Mouse (Mus musculus) spleen, adult 12 weeks (tissue): ENCODE data around the gene Dclk3.

Source experiments
- DNase-seq: peaks from one replicate; pipeline ENCODE4 v3.0.0; 2022; ENCODE audit warnings: low spot score

The Dclk3 gene

DNA sequence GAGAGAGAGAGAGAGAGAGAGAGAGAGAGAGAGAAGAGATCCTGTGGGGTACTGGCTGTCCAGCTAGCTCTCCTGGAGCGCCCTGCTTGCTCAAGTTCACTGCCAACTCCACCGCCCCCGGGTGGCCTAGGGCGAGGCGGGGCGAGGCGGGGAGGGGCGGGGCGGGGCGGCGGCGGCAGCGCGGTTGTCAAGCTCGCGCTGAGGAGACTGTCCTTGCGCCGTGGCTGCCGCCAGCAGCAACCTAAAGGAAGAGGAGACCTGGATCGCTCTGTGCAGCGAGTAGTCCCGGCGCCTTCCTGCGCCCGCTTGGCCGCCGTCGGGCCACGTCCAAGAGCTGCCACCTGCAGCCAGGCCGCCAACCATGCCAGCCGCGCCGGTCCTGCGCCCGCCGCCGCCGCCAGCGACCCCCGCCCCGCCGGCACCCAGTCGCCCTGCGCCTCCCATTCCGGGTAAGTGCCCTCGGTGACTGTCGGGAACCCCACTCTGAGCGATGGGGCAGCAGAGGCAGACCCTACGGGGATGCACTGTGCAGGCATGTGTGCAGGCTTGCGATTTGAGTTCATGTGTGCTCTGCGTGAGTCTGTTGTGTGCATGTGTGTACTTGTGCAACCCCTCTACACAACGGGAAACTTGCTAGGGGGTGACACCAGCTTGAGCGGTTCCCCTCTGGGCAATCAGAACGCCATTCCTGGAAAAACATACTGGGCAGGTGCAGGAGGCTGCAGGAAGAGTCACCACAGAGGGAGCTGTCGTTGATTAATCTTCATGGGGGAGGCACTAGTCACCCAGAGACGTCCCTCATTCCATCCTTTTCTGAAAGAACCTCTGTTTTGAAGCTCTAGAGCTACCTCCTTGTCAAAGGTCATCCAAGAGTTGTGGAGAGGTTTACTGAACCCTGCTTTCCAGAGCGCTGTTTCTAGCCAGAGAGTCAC is at the start of gene Dclk3:
Gene Dclk3 (plus strand): TSS at position 178 of the 932 bp plus-strand sequence.
- no peak for DNase-seq

DNA sequence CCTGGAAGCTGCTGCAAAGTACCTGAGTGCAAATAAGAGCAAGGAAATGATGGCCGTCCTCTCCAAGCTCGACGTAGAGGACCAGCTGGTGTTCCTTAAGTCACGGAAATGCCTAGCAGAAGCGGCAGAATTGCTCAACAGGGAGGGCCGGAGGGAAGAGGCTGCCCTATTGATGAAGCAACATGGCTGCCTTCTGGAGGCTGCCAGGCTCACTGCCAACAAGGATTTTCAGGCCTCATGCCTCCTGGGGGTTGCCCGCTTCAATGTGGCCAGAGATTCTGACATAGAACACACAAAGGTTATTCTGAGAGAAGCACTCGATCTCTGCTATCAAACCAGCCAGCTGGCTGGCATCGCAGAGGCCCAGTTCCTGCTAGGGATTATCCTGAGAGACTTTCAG is 48.9 kb upstream of the Dclk3 start:
- DNase-seq: no peak

DNA sequence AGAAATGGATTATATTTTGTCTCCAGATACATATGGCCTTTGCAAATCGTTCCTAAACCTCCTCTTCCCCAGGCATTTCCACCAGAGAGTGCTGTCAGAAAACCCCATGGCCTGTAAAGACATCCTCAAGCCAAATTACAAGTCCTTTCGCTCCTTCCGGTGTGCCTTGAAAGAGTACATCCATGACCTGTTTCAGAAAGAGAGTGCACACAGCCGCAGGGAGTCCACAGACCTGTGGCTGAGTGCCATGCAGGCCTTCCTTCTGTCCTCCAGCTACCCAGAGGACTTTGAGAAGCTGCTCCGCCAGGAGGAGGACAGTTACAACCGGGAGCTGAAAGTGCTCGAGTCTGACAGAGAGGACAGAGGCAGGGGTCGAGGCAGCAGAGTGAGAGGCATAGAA is 47.8 kb upstream of the Dclk3 start:
- DNase-seq: no peak

DNA sequence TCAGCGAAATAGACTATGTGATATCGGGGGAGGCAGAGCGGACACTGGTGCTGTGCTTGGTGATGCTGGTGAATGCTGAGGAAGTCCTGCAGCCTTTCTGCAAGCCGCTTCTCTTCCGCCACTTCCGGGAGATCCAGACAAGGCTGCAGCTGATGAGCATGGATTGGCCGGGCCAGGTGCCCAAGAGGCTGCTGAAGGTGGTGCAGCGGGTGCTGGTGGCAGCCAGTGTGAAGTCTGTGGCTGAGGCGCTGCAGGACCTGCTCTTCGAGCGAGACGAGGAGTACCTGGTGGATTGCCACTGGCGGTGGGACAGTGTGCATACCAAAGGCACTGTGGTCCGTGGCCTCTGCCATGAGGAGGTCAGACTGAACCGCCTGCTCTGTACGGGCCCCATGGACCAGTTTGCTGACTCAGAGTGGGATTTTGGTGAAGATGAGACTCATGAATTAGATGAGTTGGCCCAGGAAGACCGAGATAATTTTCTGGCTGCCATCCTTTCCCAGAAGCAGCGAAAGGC is 46.9 kb upstream of the Dclk3 start:
- DNase-seq: no peak

DNA sequence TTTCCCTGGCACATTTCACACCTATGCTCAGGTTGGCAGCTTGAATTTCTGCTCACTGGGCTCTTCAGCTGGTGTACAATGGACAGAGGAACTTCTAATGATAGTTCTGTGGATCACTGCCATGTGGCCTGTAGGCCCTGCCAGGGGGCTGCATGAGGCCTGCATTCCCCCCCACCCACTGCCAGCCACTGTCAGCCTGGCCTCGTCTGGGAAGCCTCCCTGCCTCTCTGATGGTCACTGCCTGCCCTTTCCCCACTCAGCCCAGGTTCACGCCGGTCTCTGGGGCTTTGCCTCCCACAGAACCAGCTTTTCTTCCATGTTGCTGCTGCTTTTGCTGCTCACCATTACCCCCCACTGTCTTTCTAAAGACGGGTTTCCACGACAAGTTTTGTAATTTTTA is 43.6 kb upstream of the Dclk3 start:
- no peak for DNase-seq

DNA sequence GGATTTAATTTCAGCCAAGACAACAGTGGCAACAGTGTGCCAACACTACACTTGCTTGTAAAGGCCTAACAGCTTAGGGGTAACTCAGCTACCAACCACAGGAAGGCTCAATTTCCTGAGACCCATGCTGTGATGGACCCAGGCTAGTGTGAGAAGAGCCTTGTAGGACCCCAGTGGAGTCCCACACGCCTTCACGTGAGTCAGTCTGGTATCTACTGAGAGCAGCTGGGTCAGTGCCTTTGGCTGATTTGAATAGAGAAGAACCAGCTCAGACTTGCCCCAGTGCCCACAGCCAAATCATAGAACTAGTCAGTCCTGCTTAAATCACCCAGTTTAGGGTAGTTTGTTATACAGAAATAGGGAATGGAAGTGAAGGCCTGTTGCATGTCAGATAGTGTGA is 40.8 kb upstream of the Dclk3 start:
- no peak for DNase-seq

DNA sequence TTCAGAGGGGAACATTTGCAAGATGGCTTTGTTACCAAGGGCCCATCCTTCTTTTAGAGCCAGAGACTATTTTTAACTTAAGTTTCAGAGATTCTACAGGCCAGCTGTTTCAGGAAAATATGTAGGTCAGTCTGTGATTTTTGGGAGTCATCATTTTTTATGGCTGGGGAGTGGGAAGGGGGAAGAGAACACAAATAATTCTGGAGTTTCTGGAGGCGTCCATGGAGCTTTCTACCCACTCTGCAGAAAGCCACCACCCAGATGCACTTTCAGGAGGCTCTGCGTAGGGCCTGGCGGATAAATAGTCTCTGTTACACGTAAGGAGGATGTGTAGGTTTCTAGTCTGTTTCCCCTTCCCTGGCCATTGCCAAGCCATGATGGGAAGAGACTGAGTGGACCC is 38.8 kb upstream of the Dclk3 start:
- DNase-seq: no peak

DNA sequence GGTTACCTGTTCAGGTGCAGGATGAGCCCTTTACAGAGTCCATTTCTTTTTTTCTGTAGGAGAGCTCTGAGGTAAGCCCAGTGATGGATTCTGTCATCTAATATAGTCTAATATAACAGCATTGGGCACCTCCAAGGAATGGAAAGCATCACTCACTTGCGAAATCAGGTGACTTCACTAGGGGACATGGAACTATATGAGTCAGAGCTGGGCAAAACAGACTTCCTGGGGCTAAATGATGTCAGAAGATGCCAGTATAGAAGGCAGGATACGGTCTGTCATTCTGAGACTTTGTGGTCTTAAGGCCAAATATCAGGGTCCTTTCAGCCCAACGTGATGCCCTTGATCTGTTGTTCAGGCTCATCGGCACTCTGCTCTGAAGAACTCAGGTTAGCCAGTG is 35.7 kb upstream of the Dclk3 start:
- no peak for DNase-seq

DNA sequence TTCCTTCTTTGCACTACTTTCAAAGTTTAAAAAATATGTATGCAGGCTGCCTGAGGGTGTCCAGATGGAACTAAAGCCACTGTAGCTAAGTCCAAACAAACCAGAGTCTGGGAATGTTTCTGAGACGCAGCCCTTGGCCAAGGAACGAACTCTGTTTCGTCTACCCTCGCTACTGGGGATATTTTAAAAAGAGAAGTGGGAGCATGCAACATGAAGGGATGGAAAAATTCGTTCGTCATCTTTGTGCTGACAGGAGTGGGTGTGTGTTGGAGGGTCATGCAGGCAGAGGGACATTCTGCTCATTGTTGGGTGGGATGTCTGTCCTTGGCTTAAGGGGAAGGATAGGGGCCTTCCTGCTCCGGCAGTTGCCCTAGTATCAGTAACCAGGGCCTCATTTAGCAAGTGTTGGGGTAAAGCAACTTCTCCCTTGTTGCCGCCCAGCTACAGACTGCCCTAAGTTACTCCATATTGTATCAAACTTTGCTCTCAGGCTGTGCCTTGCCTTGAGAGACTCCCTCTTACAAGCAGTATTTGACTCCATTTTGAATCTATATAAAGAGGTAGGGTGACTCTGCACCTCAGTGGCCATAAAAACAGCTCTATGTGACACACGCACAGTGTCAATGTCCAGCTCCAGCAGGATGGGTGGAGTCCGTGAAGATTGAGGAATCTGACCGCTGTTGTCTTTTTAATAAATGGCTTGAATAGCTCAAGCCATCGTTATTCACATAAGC is 34.4 kb upstream of the Dclk3 start:
- no peak for DNase-seq

DNA sequence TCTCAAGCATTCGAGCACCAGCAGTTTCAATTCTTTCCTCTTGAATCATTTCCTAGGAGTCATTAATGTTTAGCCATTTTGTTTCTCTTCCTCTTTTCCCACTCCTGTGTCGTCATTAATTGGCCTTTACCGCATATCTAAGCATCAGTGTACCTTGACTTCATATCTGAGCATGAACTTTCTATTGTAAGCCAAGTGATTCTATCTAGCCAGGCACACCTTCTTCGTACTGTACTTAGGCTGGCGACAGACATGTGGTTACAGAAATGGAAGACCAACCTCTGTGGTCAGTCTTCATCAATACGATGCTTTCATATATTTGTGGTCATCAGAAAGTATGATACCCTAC is 33.8 kb upstream of the Dclk3 start:
- DNase-seq: no peak

DNA sequence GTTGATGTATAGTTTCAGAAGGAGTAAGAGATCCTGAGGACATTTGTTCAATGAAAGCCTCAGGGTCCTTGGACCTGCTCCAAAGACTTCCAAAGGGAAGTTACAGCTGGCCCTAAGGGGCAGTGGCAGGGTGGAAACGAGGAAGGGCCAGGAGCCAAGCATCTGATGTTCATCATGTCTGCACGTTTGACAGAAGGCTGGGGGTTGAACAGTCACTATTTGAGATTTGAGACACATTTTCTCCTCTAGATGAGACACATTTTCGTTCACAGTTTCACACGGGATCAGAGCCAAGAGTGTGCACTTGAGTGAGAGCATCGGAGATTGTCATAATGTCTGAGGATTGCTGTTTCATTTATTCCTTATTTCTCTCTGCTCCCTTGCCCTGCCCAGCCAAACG is 30.9 kb upstream of the Dclk3 start:
- DNase-seq: no peak

DNA sequence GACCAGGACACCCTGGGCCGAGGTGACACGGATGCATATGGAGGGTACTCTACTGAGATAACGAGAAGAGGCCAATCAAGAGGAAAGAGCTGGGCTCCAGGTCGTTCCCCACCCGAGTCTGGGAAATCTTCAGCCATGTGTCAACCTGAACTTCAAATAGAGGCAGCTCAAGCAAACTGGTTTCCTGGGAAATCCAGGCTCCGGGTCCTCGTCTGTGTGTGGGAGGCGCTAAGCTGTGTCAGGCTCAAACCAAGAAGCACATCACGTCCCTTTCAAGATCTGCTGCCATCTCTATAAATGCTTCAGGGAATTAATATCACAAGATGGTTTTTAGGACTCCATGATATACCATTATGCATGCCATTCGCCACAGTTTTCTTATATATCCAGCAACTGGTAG is 30.5 kb upstream of the Dclk3 start:
- DNase-seq: no peak

DNA sequence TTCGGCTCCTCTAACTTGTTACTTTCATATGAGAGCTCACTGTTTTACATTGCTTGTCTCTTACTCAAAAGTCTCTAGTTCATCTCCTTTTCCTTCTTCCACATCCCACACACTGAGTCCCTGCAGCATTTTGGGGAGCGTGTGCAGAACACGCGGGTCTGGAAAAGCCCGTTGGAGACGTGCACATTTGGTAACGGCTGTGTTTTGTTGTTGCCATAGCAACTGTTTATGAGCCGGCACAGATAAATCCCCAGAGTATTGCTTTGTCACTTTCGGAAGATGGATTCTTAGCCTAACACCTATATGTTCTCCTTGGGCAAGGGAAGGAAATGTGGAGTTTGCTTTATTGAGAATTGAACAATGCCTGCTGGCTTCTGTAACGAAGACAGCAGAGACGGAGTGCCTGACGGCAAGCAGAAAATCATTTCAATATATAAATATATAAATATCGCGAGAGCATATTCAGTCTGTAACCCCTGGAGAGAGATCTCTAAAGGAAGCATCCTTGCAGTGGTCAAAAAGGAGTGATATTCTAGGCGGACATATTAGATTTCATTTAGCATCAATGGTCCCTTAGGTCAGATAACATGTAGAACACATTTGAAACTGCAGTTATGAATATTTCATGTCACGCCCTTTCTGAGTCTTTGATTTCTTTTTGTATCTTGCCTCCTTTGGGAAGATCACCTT is 26.3 kb upstream of the Dclk3 start:
- DNase-seq: no peak

DNA sequence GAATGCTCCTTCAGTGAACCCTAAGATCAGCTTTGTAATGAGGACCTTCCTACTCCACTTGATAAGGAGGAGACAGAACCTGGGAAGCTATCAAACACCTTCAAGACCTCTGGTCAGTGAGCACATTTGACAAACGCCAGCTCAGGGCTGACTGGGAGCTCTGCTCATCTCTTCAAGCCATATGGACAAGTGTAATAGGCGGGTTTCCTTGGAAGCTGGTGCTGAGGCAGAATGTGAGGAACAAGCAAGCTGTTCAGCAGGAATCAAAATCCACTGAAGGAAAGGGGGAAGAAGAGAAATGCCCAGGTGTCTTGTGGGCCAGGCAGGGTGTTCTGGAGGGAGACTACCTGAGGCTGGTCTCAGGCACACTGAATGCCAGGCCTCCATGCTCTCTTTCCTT is 17.0 kb upstream of the Dclk3 start:
- no peak for DNase-seq

DNA sequence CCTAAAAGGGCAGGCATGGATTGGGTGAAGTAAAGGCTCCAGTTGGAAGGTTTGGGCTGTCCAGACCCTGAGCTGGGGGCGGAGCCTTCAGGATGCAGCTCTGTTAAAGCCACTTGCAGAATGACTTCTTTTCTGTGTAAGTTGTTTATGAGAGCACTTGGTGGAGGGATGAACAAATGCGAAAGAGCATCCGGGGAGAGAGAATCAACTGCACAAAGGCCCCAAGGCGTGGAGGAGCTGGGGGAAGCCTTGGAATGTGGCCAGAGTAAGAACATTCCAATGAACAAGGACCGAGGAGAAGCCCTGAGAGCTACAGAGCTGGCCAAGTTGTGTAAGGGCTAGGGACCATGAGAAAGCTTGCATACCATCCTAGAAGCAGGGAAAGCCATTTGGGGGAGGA is 16.3 kb upstream of the Dclk3 start:
- DNase-seq: no peak

DNA sequence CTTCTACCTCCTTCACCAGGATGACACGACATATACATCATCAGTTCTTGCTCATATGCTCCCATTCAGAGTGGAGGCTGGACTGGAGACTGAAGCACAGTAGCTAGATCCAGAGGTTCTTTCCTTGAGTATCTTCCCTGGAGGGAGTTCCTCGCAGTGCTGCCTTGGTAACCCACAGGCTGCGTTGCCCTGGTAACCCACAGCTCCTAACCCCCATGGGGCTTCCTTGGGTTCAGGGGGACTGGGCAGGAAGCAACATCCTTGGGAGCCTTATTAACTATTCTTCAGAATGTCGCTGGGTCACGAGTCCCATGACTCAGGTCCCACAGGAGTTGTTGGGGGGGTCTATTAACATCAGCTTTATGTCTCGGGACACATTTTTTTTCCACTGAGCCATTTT is 13.8 kb upstream of the Dclk3 start:
- no peak for DNase-seq

DNA sequence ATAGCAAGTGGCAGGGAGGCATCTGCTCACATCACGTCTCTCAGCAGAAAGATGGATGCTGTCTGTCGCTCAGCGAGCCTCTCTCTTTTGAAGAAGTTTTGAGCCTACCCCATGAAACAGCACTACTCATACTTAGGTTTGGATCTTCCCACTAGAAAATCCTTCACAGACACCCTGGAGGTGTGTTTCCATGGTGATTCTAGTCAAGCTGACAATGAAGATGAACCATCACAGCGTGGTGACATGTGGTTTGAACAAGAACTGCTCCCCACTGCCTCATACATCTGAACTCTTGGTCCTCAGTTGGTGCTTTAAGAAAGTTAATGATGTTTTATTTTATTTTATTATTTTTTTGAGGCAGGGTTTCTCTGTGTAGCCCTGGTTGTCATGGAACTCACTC is 12.9 kb upstream of the Dclk3 start:
- no peak for DNase-seq

DNA sequence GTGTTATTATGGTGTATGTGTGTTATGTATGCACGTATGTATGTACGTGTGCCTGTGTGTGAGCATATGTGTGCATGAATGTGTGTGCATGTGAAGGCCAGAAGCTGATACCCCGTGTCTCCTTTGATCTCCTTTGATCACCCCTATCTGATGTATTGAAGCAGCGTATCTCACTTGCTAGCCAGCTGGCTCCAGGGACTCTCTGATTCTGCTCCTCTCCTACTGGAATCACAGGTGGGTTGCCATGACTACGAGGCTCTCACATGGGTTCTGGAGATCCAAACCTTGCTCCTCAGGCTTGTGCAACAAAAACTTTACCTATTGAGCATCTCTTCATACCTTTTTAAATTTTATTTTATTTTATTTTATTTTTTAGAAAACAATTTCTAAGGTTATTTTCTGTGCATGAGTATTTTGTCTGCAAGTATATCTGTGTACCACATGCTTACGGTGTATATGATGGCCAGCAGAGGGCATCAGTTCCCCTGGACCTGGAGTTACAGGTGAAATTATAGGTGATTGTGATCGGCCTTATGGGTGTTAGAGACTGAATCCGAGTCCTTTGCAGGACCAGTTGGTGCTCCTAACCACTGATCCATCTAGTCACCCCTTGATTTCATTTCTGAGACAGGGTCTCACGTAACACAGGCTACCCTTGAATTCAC is 10.9 kb upstream of the Dclk3 start:
- DNase-seq: no peak

DNA sequence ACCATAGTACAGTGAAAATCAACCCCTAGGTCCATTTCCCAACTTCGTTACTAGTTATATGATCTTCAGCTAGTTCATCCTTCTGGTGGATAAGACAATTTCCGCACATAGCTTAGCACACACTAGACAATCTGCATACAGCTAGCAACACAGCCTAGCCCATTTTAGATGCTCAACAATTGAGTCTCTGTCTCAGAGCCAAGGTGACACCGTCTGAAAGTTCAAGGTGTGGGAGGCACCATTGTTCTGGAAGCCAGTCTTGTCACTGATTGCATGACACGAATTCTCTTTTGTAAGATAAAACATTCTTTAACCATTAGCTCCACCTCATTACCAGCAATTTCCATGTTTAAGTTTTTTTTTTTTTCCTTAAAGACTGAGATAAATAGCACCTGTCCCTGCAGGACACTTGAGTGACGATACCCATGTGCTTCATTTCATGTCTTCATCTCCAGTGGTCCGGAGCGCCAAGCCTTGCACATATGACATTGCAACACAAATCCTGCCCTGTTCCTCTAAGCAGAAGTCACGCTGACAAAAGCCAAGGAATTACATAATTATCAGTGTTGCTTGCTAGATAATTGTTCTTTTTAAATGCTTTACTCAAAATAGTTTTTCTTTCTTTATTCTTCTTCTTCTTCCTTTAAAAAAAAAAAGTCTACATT is 10.1 kb upstream of the Dclk3 start:
- no peak for DNase-seq

DNA sequence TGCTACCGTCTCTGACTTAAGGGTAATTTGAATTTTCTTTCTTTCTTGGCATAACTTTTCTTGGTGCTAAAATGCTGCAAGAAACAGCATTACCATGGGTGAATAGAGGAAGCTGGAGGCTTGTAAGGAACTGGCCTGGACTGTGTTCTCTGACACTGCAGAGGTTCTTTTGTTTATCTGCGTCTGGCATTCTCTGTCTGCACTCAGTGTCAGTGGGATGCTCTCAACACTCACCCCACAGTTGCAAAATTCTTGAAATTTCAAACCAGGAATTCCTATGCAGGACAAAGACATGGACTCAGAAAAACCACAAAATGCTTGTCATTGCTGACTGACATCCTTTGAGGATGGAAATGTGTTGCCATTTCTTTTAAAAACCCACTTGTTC is 9.5 kb upstream of the Dclk3 start:
- no peak for DNase-seq

DNA sequence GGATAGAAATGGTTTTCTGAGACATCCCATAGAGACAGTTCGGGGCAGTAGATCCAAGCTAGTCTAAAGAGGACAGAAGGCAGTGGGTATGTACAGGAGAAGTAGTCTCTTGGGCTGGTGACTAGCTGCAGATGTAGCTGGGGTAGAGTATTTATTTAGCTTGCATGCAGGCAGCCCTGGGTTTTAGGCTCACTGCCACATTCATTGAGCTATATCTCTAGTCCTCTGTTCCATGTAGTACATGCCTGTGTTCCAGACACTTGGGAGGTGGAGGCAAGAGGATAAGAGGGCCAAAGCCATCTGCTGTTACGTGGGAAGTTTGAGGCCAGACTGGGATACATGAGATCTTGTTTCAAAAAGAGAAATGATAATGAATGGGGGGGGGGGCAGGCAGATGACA is 3.5 kb upstream of the Dclk3 start:
- no peak for DNase-seq

DNA sequence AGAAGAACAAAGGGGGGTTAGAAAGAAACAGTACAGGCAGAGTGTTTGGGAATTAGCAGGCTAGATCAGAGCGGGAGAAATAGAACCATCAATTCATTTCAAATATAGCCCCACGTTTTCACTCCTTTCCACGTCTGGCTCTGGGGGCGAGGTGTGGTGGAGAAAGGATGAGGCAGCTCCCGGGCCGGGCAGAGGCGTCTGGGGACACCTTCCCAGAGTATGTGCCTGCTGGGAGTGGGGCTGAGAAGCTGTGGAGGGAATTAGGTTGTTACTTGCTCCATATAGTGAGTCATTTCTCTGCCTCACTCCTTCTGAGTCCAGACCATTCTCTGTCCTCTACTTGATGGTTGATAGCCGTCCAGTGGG is 938 bp downstream of the Dclk3 start:
- DNase-seq: no peak
